Mouse (Mus musculus) testis, adult 10 weeks (tissue): ENCODE measurements around the gene Homer2. TPM values are rescaled to one million over a fixed set of nuclear protein-coding genes. Genes with fewer than 3 reads are reported as not detected.

Experiments used
- polyA plus RNA-seq: library from polyadenylated mRNA; stranded (reverse); fragments of 350-450 nt; fragmentation: Illumina TruSeq; extraction: RNeasy Lipid Tissue Mini Kit (QIAGEN cat#74804); gene quantifications from one replicate; pipeline ENCODE4 v1.2.3, GENCODE M21; 2014; ENCODE audit warnings: low read depth, low replicate concordance

Homer2 gene
- 0.50 TPM for polyA plus RNA-seq

DNA sequence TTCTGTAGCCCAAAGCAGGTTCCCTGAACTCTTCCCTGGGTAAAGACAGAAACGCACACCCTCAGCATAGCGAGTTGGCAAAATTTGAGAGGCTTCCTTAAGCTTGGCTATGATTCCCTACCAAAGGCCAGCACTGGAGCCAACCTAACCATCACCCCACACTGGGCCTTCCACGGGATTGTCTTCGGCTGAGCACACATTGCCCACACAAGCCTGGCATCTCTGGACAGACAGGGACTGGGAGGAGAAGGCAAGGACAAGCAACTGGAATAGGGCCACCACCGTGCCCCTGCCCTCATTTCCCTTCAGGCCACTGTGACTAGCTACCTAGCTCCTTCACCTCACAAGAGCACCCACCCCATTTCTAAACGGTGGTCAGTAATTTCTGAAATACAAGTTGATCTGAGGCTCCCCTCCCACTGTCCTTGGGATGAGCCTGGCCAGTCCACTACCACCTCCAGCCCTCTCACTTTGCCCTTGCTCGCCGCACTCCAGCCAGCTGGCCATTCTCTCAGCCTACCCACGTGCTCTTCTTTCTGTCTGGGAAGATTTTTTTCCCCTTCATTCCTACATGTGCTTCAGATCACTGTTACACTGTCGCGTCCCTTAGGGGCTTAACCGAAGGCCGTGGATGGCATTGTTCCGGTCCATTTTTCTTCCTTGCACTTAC, at the start of gene Homer2:
TSS of gene Homer2 (minus strand) at position 57 of the 670 bp plus-strand sequence.

DNA sequence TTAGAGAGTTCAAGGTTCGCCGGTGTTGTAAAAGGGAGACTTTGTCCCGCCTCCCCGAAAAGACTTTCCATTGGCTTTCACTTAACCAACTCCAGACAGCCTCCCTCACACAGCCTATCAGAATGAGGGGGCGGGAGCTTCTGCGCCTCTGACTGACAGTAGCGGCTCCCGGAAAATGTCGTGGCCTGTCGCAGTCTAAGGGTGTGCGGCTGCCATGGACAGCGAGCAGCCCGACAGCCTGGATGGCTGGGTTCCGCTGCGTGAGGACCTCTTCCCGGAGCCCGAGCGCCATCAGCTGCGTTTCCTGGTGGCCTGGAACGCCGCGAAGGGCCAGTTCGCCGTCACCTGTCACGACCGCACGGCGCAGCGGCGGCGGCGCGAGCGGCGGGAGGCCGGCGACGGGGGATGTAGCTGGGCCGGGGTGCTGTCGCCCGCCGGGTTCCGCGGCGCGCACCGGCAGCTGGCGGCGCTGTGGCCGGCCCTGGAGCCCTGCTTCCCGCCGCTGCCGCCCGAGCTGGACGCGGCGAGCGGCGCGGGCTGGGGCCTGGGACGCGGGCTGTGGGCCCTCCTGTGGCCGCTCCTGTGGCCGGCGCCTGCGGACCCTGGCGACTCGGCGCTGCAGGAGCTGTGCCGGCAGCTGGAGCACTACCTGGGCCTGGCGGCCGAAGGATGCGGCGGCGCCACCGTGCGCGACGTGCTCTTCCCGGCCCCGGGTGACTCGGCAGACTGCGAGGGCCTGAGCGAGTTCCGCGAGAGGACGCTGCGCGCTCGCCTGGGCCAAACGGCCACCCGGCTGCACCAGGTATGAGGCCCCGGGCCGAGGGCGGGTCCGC, 136.0 kb downstream of the Homer2 start, which contains the start of gene Whamm:
TSS of gene Whamm (plus strand) at position 159 of the 833 bp plus-strand sequence.

GRCm38 (mm10) chr7:81566892-81567291, 140.4 kb downstream of the Homer2 start, which contains the start of gene Fsd2:
TSS of gene Fsd2 (minus strand) at chr7:81566944.

Other genes starting within 250 kb of the Homer2 start
- gene Ap3b2, start 213.6 kb downstream of the Homer2 start, polyA plus RNA-seq: not detected
- gene BC048679, start 209.2 kb downstream of the Homer2 start, polyA plus RNA-seq: not detected
- gene Fsd2, start 140.6 kb downstream of the Homer2 start, polyA plus RNA-seq: 0.22 TPM
- gene Whamm, start 136.3 kb downstream of the Homer2 start, polyA plus RNA-seq: 29.0 TPM
- gene Ramac, start 55.4 kb upstream of the Homer2 start, polyA plus RNA-seq: 93.6 TPM
- gene 3110040N11Rik, start 82.0 kb upstream of the Homer2 start, polyA plus RNA-seq: 4.5 TPM
- gene Btbd1, start 121.9 kb upstream of the Homer2 start, polyA plus RNA-seq: 1,244 TPM
- gene Gm10160, start 148.3 kb upstream of the Homer2 start, polyA plus RNA-seq: not detected
- 6.6 TPM for gene Tm6sf1, start 151.5 kb upstream of the Homer2 start, polyA plus RNA-seq
- 33.6 TPM for gene Hdgfl3, start 226.9 kb upstream of the Homer2 start, polyA plus RNA-seq